Mouse (Mus musculus): ENCODE measurements around the gene Nudt15. TPM values are rescaled to one million over a fixed set of nuclear protein-coding genes. Genes with fewer than 3 reads are reported as not detected.

The Nudt15 gene
- polyA plus RNA-seq, 2 experiments, result 1.4 to 2.9 TPM

DNA sequence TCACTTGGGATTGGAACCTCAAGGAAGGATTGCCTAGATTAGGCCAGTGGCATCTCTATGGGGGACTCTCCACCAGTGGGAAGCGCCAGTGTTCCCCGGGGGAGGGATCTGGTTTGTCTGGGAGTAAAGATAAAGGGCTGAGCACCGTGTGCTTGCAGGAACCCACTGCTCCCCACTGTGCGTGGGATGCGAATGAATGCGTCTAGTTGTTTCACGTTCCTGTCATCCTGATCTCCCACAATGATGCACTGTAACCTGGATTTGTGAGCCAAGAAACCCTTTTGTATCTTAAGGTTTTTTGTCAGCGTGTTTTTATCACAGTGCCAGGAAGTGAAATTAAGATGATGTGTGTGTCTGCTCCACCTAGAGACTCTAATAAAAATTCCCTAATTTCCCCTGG, 2.7 kb upstream of the Nudt15 start:
- ATAC-seq (ENCODE audit: insufficient read depth), result no peak
- H3K4me2 ChIP-seq (ENCODE audit: low read depth), result no peak overlapping the region
- H3K4me3 ChIP-seq (ENCODE audit: insufficient read depth in 1 of 2, low read depth in 2 of 2, low read length in 2 of 2), result no peak overlapping the region
- no peaks in the 10 kb centered on the region for H3K36me3 ChIP-seq (replicated peaks; ENCODE audit: control insufficient read depth, insufficient read depth, low read depth)
- no peaks in the 10 kb centered on the region for H3K9me3 ChIP-seq (ENCODE audit: control insufficient read depth, low read length)
- 25% methylated on average over 8 of the region's 8 CpGs for WGBS (ENCODE audit: insufficient replicate concordance)
- TF ChIP-seq EP300 (IDR thresholded peaks at IDR 0.05; ENCODE audit: low read depth) (no peak), CTCF (IDR thresholded peaks at IDR 0.05; ENCODE audit: low read depth) (no peak)
- H3K27ac ChIP-seq, result no peak overlapping the region
- no peaks in the 10 kb centered on the region for H3K27me3 ChIP-seq (ENCODE audit: control insufficient read depth, insufficient read depth, low read length)
- no peak overlapping the region for H3K9ac ChIP-seq (replicated peaks)
- H3K4me1 ChIP-seq (replicated peaks; ENCODE audit: control insufficient read depth in 2 of 2, insufficient read depth in 2 of 2, low read length in 1 of 2), result peaks cover 8 to 13% of the 10 kb centered on the region in 2 experiments
- DNase-seq (ENCODE audit: low read depth in 3 of 3, low spot score in 3 of 3), result no peak

DNA sequence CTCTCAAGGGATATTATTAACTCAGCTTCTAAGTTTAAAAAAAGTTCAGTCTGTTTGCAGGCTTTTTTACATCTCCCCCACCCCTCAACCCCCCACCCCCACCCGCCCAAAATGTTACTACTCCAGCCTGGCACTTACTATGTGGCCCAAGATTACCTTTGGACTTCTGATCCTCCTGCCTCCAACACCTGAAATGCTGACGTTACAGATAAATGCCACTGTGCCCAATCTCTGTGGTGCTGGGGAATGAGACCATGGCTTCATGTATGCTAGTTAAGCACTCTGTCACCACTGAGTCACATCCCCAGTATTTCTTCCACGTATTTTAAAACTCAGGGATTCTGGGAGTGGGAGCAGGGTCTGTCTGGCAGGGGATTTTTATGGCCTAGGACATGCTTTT, 2.2 kb upstream of the Nudt15 start:
- Histone ChIP-seq H3K4me3 (ENCODE audit: insufficient read depth in 1 of 2, low read depth in 2 of 2, low read length in 2 of 2) (no peak overlapping the region), H3K27ac (no peak overlapping the region), H3K36me3 (replicated peaks; ENCODE audit: control insufficient read depth, insufficient read depth, low read depth) (no peaks in the 10 kb centered on the region), H3K4me2 (ENCODE audit: low read depth) (no peak overlapping the region), H3K9ac (replicated peaks) (no peak overlapping the region), H3K27me3 (ENCODE audit: control insufficient read depth, insufficient read depth, low read length) (no peaks in the 10 kb centered on the region), H3K9me3 (ENCODE audit: control insufficient read depth, low read length) (no peaks in the 10 kb centered on the region), H3K4me1 (replicated peaks; ENCODE audit: control insufficient read depth in 2 of 2, insufficient read depth in 2 of 2, low read length in 1 of 2) (peaks cover 8 to 13% of the 10 kb centered on the region in 2 experiments)
- ATAC-seq (ENCODE audit: insufficient read depth) (no peak), DNase-seq (ENCODE audit: low read depth in 3 of 3, low spot score in 3 of 3) (no peak)
- TF ChIP-seq CTCF (IDR thresholded peaks at IDR 0.05; ENCODE audit: low read depth) (no peak), EP300 (IDR thresholded peaks at IDR 0.05; ENCODE audit: low read depth) (no peak)
- WGBS (ENCODE audit: insufficient replicate concordance), result 45% methylated on average over 3 of the region's 3 CpGs

DNA sequence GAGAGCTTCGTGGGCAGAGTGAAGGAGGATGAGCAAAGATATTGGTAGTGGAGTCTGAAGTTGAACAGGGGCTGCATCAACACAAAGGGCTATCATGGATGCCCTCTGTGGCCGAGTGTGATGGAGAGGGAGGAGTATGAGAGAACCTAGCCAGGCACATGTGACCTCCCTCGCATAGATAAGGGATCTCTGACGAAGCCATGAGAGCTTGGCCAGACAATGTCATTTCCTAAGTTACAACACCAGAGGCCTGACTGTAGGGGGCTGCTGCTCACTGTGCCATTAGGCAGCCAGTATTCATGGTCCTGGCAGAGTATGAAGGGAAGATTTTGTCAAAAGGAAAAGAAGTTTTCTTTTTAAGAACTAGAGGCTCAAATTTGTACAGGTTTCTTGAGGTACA, 1.0 kb downstream of the Nudt15 start:
- ATAC-seq (ENCODE audit: insufficient read depth) (no peak), DNase-seq (ENCODE audit: low read depth in 3 of 3, low spot score in 3 of 3) (no peak)
- Histone ChIP-seq H3K9ac (replicated peaks) (no peak overlapping the region), H3K27me3 (ENCODE audit: control insufficient read depth, insufficient read depth, low read length) (no peaks in the 10 kb centered on the region), H3K27ac (no peak overlapping the region), H3K4me3 (ENCODE audit: insufficient read depth in 1 of 2, low read depth in 2 of 2, low read length in 2 of 2) (no peak overlapping the region), H3K36me3 (replicated peaks; ENCODE audit: control insufficient read depth, insufficient read depth, low read depth) (no peaks in the 10 kb centered on the region), H3K9me3 (ENCODE audit: control insufficient read depth, low read length) (no peaks in the 10 kb centered on the region), H3K4me1 (replicated peaks; ENCODE audit: control insufficient read depth in 2 of 2, insufficient read depth in 2 of 2, low read length in 1 of 2) (peaks cover 0 to 2% of the 10 kb centered on the region in 2 experiments; a peak in 2 of 4 replicates), H3K4me2 (ENCODE audit: low read depth) (no peak overlapping the region)
- no peak for TF ChIP-seq EP300 (IDR thresholded peaks at IDR 0.05; ENCODE audit: low read depth)
- no peak for TF ChIP-seq CTCF (IDR thresholded peaks at IDR 0.05; ENCODE audit: low read depth)
- 25% methylated on average over 4 of the region's 4 CpGs for WGBS (ENCODE audit: insufficient replicate concordance)

DNA sequence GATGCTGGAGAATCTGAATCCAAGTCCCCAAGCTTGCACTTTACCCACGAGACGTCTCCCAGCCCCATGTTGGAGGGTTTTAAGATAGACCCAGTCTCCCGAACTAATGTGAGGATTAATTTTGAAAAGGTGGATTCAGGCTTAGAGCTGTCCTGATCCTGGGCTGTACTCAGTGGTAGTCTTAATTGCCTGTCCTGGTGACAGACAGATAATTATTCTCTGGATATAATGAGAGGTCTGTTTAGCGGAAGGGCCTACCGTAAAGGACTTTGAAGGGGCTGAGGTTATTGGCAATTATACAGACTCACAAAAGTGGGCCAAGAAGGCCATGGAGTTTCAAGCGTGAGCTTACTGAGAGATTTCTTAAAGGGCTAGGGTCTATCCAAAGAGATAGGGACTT, 4.3 kb downstream of the Nudt15 start:
- TF ChIP-seq EP300 (IDR thresholded peaks at IDR 0.05; ENCODE audit: low read depth), result no peak
- TF ChIP-seq CTCF (IDR thresholded peaks at IDR 0.05; ENCODE audit: low read depth), result no peak
- no peak for DNase-seq (ENCODE audit: low read depth in 3 of 3, low spot score in 3 of 3)
- no peak overlapping the region for H3K4me2 ChIP-seq (ENCODE audit: low read depth)
- H3K4me1 ChIP-seq (replicated peaks; ENCODE audit: control insufficient read depth in 2 of 2, insufficient read depth in 2 of 2, low read length in 1 of 2), result no peaks in the 10 kb centered on the region
- H3K27ac ChIP-seq, result no peak overlapping the region
- no peak for ATAC-seq (ENCODE audit: insufficient read depth)
- H3K36me3 ChIP-seq (replicated peaks; ENCODE audit: control insufficient read depth, insufficient read depth, low read depth), result no peaks in the 10 kb centered on the region
- 62% methylated on average over 6 of the region's 6 CpGs for WGBS (ENCODE audit: insufficient replicate concordance)
- H3K27me3 ChIP-seq (ENCODE audit: control insufficient read depth, insufficient read depth, low read length), result no peaks in the 10 kb centered on the region
- H3K9me3 ChIP-seq (ENCODE audit: control insufficient read depth, low read length), result no peaks in the 10 kb centered on the region
- no peak overlapping the region for H3K4me3 ChIP-seq (ENCODE audit: insufficient read depth in 1 of 2, low read depth in 2 of 2, low read length in 2 of 2)
- no peak overlapping the region for H3K9ac ChIP-seq (replicated peaks)

DNA sequence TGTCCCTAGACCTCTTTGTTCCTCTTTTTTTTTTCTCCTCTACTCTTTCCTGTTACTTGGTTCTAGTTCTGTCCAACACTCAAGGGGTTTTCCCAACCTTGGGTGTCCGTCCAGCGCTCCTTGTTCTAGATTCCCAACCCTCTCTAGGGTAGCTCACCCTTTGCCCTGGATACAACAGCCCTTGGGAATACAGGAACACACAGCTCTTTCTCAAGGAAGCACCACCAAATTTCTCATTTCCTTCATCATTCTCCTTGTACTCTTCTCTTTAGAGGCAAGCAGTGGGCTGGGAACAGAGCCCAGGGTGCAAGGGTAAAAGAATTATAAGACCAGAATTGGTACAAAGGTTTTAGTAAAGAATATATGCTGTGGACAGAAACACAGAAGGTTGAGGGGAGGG, 12.4 kb downstream of the Nudt15 start:
- Histone ChIP-seq H3K9me3 (ENCODE audit: control insufficient read depth, low read length) (no peaks in the 10 kb centered on the region), H3K36me3 (replicated peaks; ENCODE audit: control insufficient read depth, insufficient read depth, low read depth) (no peaks in the 10 kb centered on the region), H3K4me2 (ENCODE audit: low read depth) (no peak overlapping the region), H3K9ac (replicated peaks) (no peak overlapping the region), H3K4me1 (replicated peaks; ENCODE audit: control insufficient read depth in 2 of 2, insufficient read depth in 2 of 2, low read length in 1 of 2) (no peaks in the 10 kb centered on the region), H3K27ac (no peak overlapping the region), H3K4me3 (ENCODE audit: insufficient read depth in 1 of 2, low read depth in 2 of 2, low read length in 2 of 2) (no peak overlapping the region), H3K27me3 (ENCODE audit: control insufficient read depth, insufficient read depth, low read length) (no peaks in the 10 kb centered on the region)
- DNase-seq (ENCODE audit: low read depth in 3 of 3, low spot score in 3 of 3) (no peak), ATAC-seq (ENCODE audit: insufficient read depth) (no peak)
- WGBS (ENCODE audit: insufficient replicate concordance), result 55% methylated on average over 2 of the region's 2 CpGs
- TF ChIP-seq CTCF (IDR thresholded peaks at IDR 0.05; ENCODE audit: low read depth) (no peak), EP300 (IDR thresholded peaks at IDR 0.05; ENCODE audit: low read depth) (no peak)

Measured in liver, embryonic 14.5 days (tissue).